Mouse (Mus musculus): ENCODE results near the gene Gm38431.
A peak's percentile ranks its signal among the peaks of the same experiment; 100 is the strongest.

Gene Gm38431

DNA sequence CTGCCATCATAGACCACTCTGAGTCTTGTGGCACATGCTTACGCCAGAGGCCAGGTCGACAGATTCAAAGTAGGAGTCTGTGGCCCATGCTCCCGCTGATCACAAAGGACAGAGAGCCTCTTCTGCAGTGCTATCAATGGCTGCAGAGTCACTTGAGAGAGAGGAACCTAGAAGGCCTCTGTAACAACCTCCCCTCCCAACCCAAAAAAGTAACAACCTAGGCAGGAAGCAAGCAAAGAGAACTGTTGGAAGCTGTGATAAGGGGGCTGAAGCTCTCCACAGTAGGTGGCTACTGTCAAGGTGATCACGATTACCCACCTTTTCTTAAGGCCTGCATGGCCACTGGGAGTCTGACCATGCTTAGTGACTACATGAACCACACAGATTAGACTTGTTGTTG is 48.2 kb downstream of the Gm38431 start:
- DNase-seq (ENCODE audit: low read depth in 1 of 2, low spot score in 2 of 2) = no peak

- DNase-seq (ENCODE audit: low read depth in 1 of 2, low spot score in 2 of 2) = no peak
Measured at GRCm38 (mm10) chr9:21041308-21041707, 50.5 kb downstream of the Gm38431 start.

DNA sequence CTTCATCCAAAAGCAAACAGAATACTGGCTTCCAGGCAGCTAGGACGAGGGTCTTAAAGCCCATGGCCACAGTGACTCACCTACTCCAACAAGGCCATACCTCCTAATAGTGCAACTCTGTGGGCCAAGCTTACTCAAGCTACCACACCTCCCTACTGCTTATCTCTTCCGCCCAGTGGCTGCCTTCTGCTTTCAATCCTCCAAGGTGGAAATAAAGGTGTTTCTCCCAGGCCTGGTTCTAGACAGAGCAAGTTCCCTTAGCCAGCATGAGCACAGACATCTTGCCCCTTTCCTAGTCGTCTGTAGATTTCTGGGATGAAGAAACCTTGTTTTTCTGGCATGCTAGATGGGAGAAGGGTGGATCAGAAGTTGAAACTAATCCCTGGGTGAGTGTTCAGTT is 52.0 kb downstream of the Gm38431 start:
- no peak for DNase-seq (ENCODE audit: low read depth in 1 of 2, low spot score in 2 of 2)

- DNase-seq (ENCODE audit: low read depth in 1 of 2, low spot score in 2 of 2) = no peak
Measured at GRCm38 (mm10) chr9:21037481-21037891, 54.3 kb downstream of the Gm38431 start.

DNA sequence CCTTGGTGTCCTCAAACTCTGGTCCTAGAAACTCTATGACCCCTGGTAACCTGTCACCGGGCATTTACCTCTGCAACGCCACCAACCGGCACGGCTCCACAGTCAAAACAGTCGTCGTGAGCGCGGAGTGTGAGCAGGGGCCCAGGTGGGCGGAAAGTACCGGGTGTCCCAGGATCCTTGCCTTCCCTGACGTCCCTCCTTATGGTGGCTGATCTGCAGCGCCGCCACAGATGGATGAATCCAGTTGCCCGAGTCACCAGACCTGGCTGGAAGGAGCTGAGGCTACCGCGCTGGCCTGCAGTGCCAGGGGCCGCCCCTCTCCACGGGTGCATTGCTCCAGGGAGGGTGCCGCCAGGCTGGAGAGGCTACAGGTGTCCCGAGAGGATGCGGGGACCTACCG is 55.1 kb downstream of the Gm38431 start:
- DNase-seq (ENCODE audit: low read depth in 1 of 2, low spot score in 2 of 2) = no peak

- DNase-seq (ENCODE audit: low read depth in 1 of 2, low spot score in 2 of 2) = no peak
Measured at GRCm38 (mm10) chr9:21036161-21036560, 55.6 kb downstream of the Gm38431 start.

DNA sequence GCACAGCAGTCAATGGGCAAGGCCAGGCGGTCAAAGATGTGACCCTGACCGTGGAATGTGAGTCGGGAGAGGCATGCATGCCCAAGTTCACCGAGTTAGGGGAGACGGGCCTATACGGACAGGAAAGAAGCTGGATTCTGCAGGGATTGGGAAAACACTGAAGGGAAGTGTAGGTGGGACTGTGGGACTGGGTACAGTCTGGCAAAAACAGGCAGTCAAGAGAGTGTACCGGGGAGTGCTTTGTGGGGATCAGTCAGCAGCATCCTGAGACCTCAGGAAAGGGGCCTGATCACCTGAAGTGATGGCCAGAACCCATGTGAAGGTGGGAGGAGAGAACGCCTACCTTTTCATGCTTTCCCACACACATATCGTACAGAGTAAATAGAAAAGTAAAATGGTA is 56.2 kb downstream of the Gm38431 start:
- no peak for DNase-seq (ENCODE audit: low read depth in 1 of 2, low spot score in 2 of 2)

- DNase-seq (ENCODE audit: low read depth in 1 of 2, low spot score in 2 of 2) = no peak
Measured at GRCm38 (mm10) chr9:21034481-21035085, 57.2 kb downstream of the Gm38431 start.

DNA sequence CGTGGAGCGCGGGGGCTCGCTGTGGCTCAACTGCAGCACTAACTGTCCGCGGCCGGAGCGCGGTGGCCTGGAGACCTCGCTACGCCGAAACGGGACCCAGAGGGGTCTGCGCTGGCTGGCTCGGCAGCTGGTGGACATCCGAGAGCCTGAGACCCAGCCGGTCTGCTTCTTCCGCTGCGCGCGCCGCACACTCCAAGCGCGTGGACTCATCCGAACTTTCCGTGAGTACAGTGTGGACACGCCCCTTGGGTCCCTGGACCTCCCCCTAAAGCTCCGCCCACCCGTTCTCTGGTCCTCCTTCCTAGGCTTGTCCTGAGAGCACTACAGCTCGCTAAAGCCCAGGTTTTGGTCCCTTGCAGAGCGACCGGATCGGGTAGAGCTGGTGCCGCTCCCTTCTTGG is 58.7 kb downstream of the Gm38431 start:
- DNase-seq (ENCODE audit: low read depth in 1 of 2, low spot score in 2 of 2) = peak; percentile 68 to 84

DNA sequence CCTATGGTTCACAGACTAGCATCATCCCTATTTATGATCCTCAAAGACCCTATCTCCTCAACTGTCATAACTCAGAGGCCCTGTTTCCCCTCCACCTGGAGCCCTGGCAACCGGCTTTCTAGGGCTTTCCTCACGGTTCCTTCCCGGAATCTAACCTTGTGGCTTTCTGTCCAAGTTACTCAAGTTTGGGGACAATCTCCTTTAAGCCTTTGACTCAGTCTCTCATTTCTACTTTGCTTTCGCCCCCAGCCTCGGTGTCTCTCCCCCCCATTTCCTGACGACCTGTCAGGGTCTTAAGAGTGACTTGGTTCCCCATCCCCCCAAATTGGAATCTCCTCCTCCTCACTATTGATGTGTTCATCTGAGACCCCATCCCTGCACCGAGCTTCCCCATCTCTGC is 59.3 kb downstream of the Gm38431 start:
- no peak for DNase-seq (ENCODE audit: low read depth in 1 of 2, low spot score in 2 of 2)

DNA sequence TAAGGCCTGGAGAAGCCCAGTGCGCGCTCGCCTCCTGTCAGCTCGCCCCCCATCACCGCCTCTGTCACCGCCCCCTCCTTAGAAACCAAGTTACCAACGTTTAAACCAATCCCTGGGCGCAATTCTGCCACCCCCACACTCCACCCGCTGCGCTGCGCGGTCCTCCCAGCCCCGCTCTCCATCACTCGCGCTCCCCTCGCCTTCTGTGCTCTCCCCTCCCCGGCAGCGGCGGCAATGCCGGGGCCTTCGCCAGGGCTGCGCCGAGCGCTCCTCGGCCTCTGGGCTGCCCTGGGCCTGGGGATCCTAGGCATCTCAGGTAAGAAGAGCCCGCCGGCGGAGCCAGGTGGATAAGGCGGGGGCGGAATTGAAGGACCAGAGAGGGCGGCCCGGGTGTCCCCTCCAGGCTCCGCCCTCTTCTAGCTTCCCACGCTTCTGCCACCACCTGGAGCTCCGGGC is 59.9 kb downstream of the Gm38431 start, which contains the start of gene Icam5:
Icam5 (plus strand) TSS at position 178 of the 456 bp plus-strand sequence.
- no peak for DNase-seq (ENCODE audit: low read depth in 1 of 2, low spot score in 2 of 2)

DNA sequence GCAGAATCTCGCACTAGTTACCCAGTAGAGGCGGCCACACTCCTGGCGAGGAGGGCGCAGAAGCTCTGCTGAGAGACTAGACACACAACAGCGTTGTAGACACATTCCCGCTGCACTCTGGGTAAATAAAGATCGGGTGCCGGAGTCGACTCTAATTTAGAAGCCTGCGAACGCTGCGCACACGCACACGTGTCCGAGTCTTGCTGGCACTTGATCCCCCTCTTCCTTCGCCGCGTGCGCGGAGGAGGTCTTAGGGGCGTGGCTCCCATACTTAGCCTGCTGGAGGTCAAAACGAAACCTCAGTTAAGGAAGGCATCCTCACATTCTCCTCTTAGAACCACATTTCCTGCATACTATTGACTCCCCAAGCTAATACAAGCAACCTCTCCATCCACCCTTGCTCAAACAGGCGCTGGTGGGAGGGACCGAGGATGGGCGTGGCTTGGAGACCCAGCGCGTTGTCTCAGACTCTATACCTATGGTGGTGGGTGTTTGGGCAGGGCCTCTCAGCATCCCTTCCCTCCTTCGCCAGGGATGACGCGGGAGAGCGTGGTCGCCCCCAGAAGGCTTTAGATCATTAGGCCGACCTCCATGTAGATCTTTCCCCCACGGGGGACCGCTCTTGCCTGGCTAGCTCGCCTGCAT is 60.4 kb downstream of the Gm38431 start:
- DNase-seq (ENCODE audit: low read depth in 1 of 2, low spot score in 2 of 2) = peak in 1 of 2 experiments; percentile 41

- DNase-seq (ENCODE audit: low read depth in 1 of 2, low spot score in 2 of 2) = peak; percentile 64 to 78
Measured at GRCm38 (mm10) chr9:21030781-21031250, 61.0 kb downstream of the Gm38431 start.

DNA sequence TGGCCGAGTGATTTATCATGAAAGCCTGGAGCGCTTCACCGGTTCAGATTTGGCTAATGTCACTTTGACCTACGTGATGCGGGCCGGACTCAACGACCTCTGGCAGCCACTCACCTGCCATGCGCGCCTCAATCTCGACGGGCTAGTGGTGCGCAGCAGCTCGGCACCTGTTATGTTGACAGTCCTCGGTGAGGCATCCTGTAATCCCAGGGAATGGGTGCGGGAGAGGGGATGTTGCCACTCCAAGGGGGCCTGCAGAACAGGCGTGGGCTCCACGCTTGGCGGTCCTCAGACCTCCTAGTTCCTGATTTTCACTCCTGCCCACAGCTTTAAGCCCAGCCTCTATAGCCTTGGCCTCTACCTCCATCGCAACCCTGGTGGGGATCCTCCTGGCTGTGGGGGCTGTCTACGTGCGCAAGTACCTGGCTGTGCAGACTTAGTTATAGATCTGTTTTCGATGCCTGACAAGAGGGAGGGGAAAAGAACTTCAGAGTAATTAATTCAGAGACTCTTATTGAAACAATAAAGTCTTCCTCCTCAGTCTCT is 61.7 kb downstream of the Gm38431 start:
- DNase-seq (ENCODE audit: low read depth in 1 of 2, low spot score in 2 of 2) = no peak

- peak; percentile 48 to 73 for DNase-seq (ENCODE audit: low read depth in 1 of 2, low spot score in 2 of 2)
Measured at GRCm38 (mm10) chr9:21029291-21030054, 62.3 kb downstream of the Gm38431 start, which contains the start of gene Icam4. TSS of gene Icam4 (plus strand) at chr9:21029373.

DNA sequence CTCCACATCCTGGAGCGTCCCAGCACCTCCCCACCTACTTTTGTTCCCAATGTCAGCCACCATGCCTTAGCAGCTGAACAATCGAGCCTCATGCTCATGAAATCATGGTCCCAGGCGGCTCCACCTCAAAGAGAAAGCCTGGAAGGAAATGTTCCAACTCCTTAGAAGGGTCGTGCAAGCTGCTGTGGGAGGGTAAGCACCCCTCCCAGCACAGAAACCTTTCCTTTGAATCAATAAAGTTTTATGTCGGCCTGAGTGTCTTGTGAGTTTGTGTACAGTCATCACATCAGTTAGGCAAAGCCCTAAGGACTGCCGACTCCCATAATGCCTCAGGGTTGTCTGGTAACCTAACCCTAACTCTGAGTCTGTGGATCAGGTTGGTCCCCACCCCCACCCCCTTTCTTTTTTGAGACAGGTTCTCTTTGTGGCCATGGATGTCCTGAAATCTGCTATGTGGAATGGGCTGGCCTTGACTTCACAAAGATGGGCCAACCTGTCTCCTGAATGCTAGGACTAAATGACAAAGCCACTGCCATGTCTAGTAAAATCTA is 63.2 kb downstream of the Gm38431 start:
- DNase-seq (ENCODE audit: low read depth in 1 of 2, low spot score in 2 of 2) = no peak

DNA sequence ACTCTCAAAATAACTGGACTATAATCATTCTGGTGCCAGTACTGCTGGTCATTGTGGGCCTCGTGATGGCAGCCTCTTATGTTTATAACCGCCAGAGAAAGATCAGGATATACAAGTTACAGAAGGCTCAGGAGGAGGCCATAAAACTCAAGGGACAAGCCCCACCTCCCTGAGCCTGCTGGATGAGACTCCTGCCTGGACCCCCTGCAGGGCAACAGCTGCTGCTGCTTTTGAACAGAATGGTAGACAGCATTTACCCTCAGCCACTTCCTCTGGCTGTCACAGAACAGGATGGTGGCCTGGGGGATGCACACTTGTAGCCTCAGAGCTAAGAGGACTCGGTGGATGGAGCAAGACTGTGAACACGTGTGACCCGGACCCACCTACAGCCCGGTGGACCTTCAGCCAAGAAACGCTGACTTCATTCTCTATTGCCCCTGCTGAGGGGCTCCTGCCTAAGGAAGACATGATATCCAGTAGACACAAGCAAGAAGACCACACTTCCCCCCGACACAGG is 64.0 kb downstream of the Gm38431 start:
- DNase-seq (ENCODE audit: low read depth in 1 of 2, low spot score in 2 of 2) = no peak

DNA sequence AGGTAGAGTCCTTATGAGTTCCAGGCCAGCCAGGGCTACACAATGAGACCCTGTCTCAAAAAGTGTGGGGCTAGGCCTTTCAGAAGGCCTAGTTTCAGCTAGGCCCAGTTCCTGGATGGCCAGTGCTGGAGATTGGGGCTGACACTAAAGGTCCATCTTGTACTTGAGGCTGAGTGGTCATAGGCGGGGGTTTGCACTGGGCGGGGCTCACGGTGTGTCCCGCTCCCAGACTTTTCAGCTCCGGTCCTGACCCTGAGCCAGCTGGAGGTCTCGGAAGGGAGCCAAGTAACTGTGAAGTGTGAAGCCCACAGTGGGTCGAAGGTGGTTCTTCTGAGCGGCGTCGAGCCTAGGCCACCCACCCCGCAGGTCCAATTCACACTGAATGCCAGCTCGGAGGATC is 64.9 kb downstream of the Gm38431 start:
- no peak for DNase-seq (ENCODE audit: low read depth in 1 of 2, low spot score in 2 of 2)

DNA sequence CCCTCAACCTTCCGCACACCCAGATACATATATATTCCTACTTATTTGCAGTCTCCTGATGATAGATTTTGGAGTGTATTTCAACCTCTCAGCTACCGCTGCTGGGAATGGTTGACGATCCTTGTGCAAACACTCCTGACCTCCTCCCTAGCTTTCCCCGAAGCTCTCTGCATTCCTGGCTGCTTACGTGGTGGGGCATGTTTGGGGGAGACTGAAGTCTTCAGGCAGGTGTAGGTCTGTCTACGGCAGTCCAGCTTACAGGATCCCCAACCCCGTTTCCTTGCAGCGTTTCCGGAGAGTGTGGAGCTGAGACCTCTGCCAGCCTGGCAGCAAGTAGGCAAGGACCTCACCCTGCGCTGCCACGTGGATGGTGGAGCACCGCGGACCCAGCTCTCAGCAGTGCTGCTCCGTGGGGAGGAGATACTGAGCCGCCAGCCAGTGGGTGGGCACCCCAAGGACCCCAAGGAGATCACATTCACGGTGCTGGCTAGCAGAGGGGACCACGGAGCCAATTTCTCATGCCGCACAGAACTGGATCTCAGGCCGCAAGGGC is 66.5 kb downstream of the Gm38431 start:
- DNase-seq (ENCODE audit: low read depth in 1 of 2, low spot score in 2 of 2) = no peak

DNA sequence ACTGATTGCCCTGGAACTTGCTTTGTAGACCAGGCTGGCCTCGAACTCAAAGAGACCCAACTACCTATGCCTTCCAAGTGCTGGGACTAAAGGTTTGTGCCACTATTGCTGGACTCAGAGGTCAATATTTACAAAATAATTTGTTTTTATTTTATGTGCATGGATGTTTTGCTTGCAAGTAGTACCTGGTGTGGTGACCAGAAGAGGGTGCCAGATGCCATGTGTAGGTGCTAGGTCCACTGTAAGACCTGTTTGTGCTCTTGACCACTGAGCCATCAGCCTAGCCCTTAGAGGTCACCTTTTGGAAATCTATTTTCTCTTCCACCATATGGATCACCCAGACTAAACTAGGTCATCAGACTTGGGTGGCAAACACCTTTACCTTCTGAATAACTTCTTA is 69.1 kb downstream of the Gm38431 start:
- DNase-seq (ENCODE audit: low read depth in 1 of 2, low spot score in 2 of 2) = no peak

GRCm38 (mm10) chr9:21022288-21022687 is 69.5 kb downstream of the Gm38431 start:
- no peak for DNase-seq (ENCODE audit: low read depth in 1 of 2, low spot score in 2 of 2)

Data from monocyte, adult 2 months (primary cell).